Mouse (Mus musculus): ENCODE data around the gene Gabbr2. TPM values are rescaled to one million over a fixed set of nuclear protein-coding genes. Genes with fewer than 3 reads are reported as not detected.
A peak's percentile ranks its signal among the peaks of the same experiment; 100 is the strongest.

Gabbr2 gene
- polyA plus RNA-seq (2011; ENCODE audit: insufficient read depth, insufficient read length, low read depth, missing spikeins), result not detected in 2 replicates

- peak within 1 kb of the TSS; percentile 75 for H3K9ac ChIP-seq (ENCODE audit: low read depth, poor library complexity, severe bottlenecking)
- H3K9me3 ChIP-seq (replicated peaks; ENCODE audit: control insufficient read depth, insufficient read depth, low read length, poor library complexity, severe bottlenecking), result no peaks in the 10 kb centered on the region
- H3K27ac ChIP-seq (ENCODE audit: insufficient read depth, low read length), result no peak within 1 kb of the TSS
- H3K36me3 ChIP-seq (ENCODE audit: control insufficient read depth, insufficient read depth, low read length, poor library complexity, severe bottlenecking), result no peaks in the 10 kb centered on the region
- peaks cover 11% of the 10 kb centered on the region for H3K27me3 ChIP-seq (ENCODE audit: control insufficient read depth, insufficient read depth, low read length, poor library complexity, severe bottlenecking)
- peak within 1 kb of the TSS; percentile 62 for H3K4me3 ChIP-seq (ENCODE audit: low read depth, low read length)
- no peak for TF ChIP-seq EP300 (IDR thresholded peaks at IDR 0.05; ENCODE audit: insufficient read depth, low read depth, low read length)
- no peak for TF ChIP-seq CTCF (IDR thresholded peaks at IDR 0.05; ENCODE audit: low read depth, low read length)
- TF ChIP-seq POLR2A (IDR thresholded peaks at IDR 0.05; ENCODE audit: insufficient read depth, low read length), result no peak
- H3K4me1 ChIP-seq (ENCODE audit: control insufficient read depth, insufficient read depth, low read length), result no peaks in the 10 kb centered on the region
These were observed at the start of gene Gabbr2 for GRCm38 (mm10) chr4:46991016-46991958. Gene Gabbr2, minus strand, starts transcription at chr4:46991873.

- Histone ChIP-seq H3K27ac (ENCODE audit: insufficient read depth, low read length) (no peak overlapping the region), H3K27me3 (ENCODE audit: control insufficient read depth, insufficient read depth, low read length, poor library complexity, severe bottlenecking) (no peaks in the 10 kb centered on the region), H3K4me3 (ENCODE audit: low read depth, low read length) (no peak overlapping the region), H3K9me3 (replicated peaks; ENCODE audit: control insufficient read depth, insufficient read depth, low read length, poor library complexity, severe bottlenecking) (no peaks in the 10 kb centered on the region), H3K36me3 (ENCODE audit: control insufficient read depth, insufficient read depth, low read length, poor library complexity, severe bottlenecking) (no peaks in the 10 kb centered on the region), H3K4me1 (ENCODE audit: control insufficient read depth, insufficient read depth, low read length) (no peaks in the 10 kb centered on the region), H3K9ac (ENCODE audit: low read depth, poor library complexity, severe bottlenecking) (no peak overlapping the region)
- no peak for TF ChIP-seq CTCF (IDR thresholded peaks at IDR 0.05; ENCODE audit: low read depth, low read length)
- no peak for TF ChIP-seq POLR2A (IDR thresholded peaks at IDR 0.05; ENCODE audit: insufficient read depth, low read length)
- TF ChIP-seq EP300 (IDR thresholded peaks at IDR 0.05; ENCODE audit: insufficient read depth, low read depth, low read length), result no peak
These were observed 47.9 kb upstream of the Gabbr2 start for GRCm38 (mm10) chr4:47039586-47039985.

GRCm38 (mm10) chr4:47037321-47037657 lies 45.6 kb upstream of the Gabbr2 start:
- TF ChIP-seq POLR2A (IDR thresholded peaks at IDR 0.05; ENCODE audit: insufficient read depth, low read length), result no peak
- TF ChIP-seq CTCF (IDR thresholded peaks at IDR 0.05; ENCODE audit: low read depth, low read length), result peak; percentile 92
- Histone ChIP-seq H3K9ac (ENCODE audit: low read depth, poor library complexity, severe bottlenecking) (no peak overlapping the region), H3K36me3 (ENCODE audit: control insufficient read depth, insufficient read depth, low read length, poor library complexity, severe bottlenecking) (no peaks in the 10 kb centered on the region), H3K27me3 (ENCODE audit: control insufficient read depth, insufficient read depth, low read length, poor library complexity, severe bottlenecking) (no peaks in the 10 kb centered on the region), H3K9me3 (replicated peaks; ENCODE audit: control insufficient read depth, insufficient read depth, low read length, poor library complexity, severe bottlenecking) (no peaks in the 10 kb centered on the region), H3K27ac (ENCODE audit: insufficient read depth, low read length) (no peak overlapping the region), H3K4me3 (ENCODE audit: low read depth, low read length) (no peak overlapping the region), H3K4me1 (ENCODE audit: control insufficient read depth, insufficient read depth, low read length) (no peaks in the 10 kb centered on the region)

- H3K27me3 ChIP-seq (ENCODE audit: control insufficient read depth, insufficient read depth, low read length, poor library complexity, severe bottlenecking), result no peaks in the 10 kb centered on the region
- H3K27ac ChIP-seq (ENCODE audit: insufficient read depth, low read length), result no peak overlapping the region
These were observed 45.0 kb upstream of the Gabbr2 start for GRCm38 (mm10) chr4:47036486-47037320.

GRCm38 (mm10) chr4:47035536-47035935 lies 43.9 kb upstream of the Gabbr2 start:
- TF ChIP-seq EP300 (IDR thresholded peaks at IDR 0.05; ENCODE audit: insufficient read depth, low read depth, low read length) (no peak), CTCF (IDR thresholded peaks at IDR 0.05; ENCODE audit: low read depth, low read length) (no peak), POLR2A (IDR thresholded peaks at IDR 0.05; ENCODE audit: insufficient read depth, low read length) (no peak)
- H3K9ac ChIP-seq (ENCODE audit: low read depth, poor library complexity, severe bottlenecking), result no peak overlapping the region
- H3K27ac ChIP-seq (ENCODE audit: insufficient read depth, low read length), result no peak overlapping the region
- no peaks in the 10 kb centered on the region for H3K9me3 ChIP-seq (replicated peaks; ENCODE audit: control insufficient read depth, insufficient read depth, low read length, poor library complexity, severe bottlenecking)
- H3K27me3 ChIP-seq (ENCODE audit: control insufficient read depth, insufficient read depth, low read length, poor library complexity, severe bottlenecking), result no peaks in the 10 kb centered on the region
- H3K4me1 ChIP-seq (ENCODE audit: control insufficient read depth, insufficient read depth, low read length), result no peaks in the 10 kb centered on the region
- no peaks in the 10 kb centered on the region for H3K36me3 ChIP-seq (ENCODE audit: control insufficient read depth, insufficient read depth, low read length, poor library complexity, severe bottlenecking)
- H3K4me3 ChIP-seq (ENCODE audit: low read depth, low read length), result no peak overlapping the region

More at GRCm38 (mm10) chr4:47036486-47037320, 45.0 kb upstream of the Gabbr2 start:
- Histone ChIP-seq H3K4me1 (ENCODE audit: control insufficient read depth, insufficient read depth, low read length) (no peaks in the 10 kb centered on the region), H3K4me3 (ENCODE audit: low read depth, low read length) (no peak overlapping the region), H3K9ac (ENCODE audit: low read depth, poor library complexity, severe bottlenecking) (no peak overlapping the region), H3K36me3 (ENCODE audit: control insufficient read depth, insufficient read depth, low read length, poor library complexity, severe bottlenecking) (no peaks in the 10 kb centered on the region), H3K9me3 (replicated peaks; ENCODE audit: control insufficient read depth, insufficient read depth, low read length, poor library complexity, severe bottlenecking) (no peaks in the 10 kb centered on the region)
- TF ChIP-seq CTCF (IDR thresholded peaks at IDR 0.05; ENCODE audit: low read depth, low read length), result no peak
- no peak for TF ChIP-seq EP300 (IDR thresholded peaks at IDR 0.05; ENCODE audit: insufficient read depth, low read depth, low read length)
- TF ChIP-seq POLR2A (IDR thresholded peaks at IDR 0.05; ENCODE audit: insufficient read depth, low read length), result no peak

All from ES-Bruce4 (cell line).